Mouse (Mus musculus) limb, embryonic 14.5 days (tissue): ENCODE data around the gene Gna15. TPM values are rescaled to one million over a fixed set of nuclear protein-coding genes. Genes with fewer than 3 reads are reported as not detected.

Source experiments
- ATAC-seq: fragments of 200-750 bp; cut with Nextera tagmentation; 2 replicates; pipeline ENCODE4 v1.8.0; 2017; ENCODE audit warnings: low read depth, moderate number of reproducible peaks, moderate TSS enrichment; ENCODE audit not compliant: low FRiP score
- DNase-seq: peaks from one replicate; pipeline ENCODE4 v3.0.0-alpha.2; 2015; ENCODE audit warnings: low spot score
- H3K27ac ChIP-seq: fragments of 300-500 bp; sonication (generic); replicated peaks from 2 replicates; pipeline ENCODE4 v1.5.1; 2014; ENCODE audit warnings: low read depth, mild to moderate bottlenecking, low read length, moderate library complexity, mixed read lengths
- H3K27me3 ChIP-seq: fragments of 300-500 bp; sonication (generic); 2 replicates; pipeline ENCODE4 v1.6.1; 2014; ENCODE audit warnings: low read length, mixed read lengths; ENCODE audit not compliant: control insufficient read depth, insufficient read depth
- H3K36me3 ChIP-seq: fragments of 300-500 bp; sonication (generic); 2 replicates; pipeline ENCODE4 v1.6.1; 2014; ENCODE audit warnings: mild to moderate bottlenecking, low read length, moderate library complexity, mixed read lengths; ENCODE audit not compliant: control insufficient read depth, insufficient read depth
- H3K4me1 ChIP-seq: fragments of 300-500 bp; sonication (generic); 2 replicates; pipeline ENCODE4 v1.6.1; 2014; ENCODE audit warnings: antibody characterized with exemption, low read length, mixed read lengths; ENCODE audit not compliant: control insufficient read depth, insufficient read depth
- H3K4me2 ChIP-seq: fragments of 300-500 bp; sonication (generic); replicated peaks from 2 replicates; pipeline ENCODE4 v1.6.1; 2014; ENCODE audit warnings: low read depth, mild to moderate bottlenecking, low read length, moderate library complexity; ENCODE audit not compliant: severe bottlenecking
- H3K4me3 ChIP-seq: fragments of 300-500 bp; sonication (generic); replicated peaks from 2 replicates; pipeline ENCODE4 v1.5.1; 2014; ENCODE audit warnings: low read length
- H3K9ac ChIP-seq: fragments of 300-500 bp; sonication (generic); 2 replicates; pipeline ENCODE4 v1.6.1; 2014; ENCODE audit warnings: mild to moderate bottlenecking, low read depth, low read length, moderate library complexity; ENCODE audit not compliant: severe bottlenecking
- H3K9me3 ChIP-seq: fragments of 300-500 bp; sonication (generic); 2 replicates; pipeline ENCODE4 v1.6.1; 2016; ENCODE audit warnings: low read length; ENCODE audit not compliant: control insufficient read depth
- POLR2A ChIP-seq: fragments of 200-500 bp; IDR thresholded peaks from 2 replicates; pipeline ENCODE4 v1.8.0; 2012; ENCODE audit warnings: inconsistent platforms, mild to moderate bottlenecking, moderate library complexity, borderline replicate concordance; ENCODE audit not compliant: insufficient read depth, insufficient read length; ENCODE audit errors: extremely low read depth
- WGBS: fragments of 180-500 bp; shearing (Covaris S2); extraction: QIAGEN DNeasy Blood & Tissue Kit; methylation state at CpG from one replicate; pipeline ENCODE4 v1.1.7; 2014; 5-methylcytosine and 5-hydroxymethylcytosine counted together
- polyA plus RNA-seq, 2 experiments: library from polyadenylated mRNA; depleted of rRNA in 1 of 2; stranded (reverse) in 1 of 2; unstranded in 1 of 2; fragments of >200 nt; fragmentation: Nextera tagmentation in 1 of 2; extraction: Ambion mirVana in 1 of 2; gene quantifications; 2 replicates each; pipeline versions ENCODE4 v1.2.1 to v1.2.3; 2012 to 2014

The Gna15 gene
- polyA plus RNA-seq, 2 experiments: 3.4 to 3.8 TPM

DNA sequence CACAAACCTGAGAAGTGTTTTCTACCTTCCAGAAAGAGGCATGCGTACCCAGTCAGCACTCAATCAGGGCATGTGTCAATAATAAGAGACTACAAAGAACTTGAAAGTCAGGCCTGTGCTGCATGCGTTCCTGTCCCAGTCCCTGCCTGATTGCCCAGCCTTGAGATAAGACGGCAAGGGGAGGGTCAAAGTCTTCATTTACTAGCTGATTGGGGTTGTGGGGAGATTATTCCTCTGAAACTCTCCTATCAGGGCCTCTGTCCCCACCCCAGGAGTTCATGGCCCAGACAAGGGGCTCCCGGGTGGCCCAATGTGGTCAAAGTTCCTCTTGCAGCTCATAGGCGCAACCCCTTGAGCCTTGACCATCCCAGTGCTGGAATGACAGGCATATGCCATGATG lies 22.3 kb upstream of the Gna15 start:
- WGBS: 81% methylated on average over 5 of the region's 5 CpGs
- no peak overlapping the region for H3K4me2 ChIP-seq
- H3K9ac ChIP-seq: no peak overlapping the region

DNA sequence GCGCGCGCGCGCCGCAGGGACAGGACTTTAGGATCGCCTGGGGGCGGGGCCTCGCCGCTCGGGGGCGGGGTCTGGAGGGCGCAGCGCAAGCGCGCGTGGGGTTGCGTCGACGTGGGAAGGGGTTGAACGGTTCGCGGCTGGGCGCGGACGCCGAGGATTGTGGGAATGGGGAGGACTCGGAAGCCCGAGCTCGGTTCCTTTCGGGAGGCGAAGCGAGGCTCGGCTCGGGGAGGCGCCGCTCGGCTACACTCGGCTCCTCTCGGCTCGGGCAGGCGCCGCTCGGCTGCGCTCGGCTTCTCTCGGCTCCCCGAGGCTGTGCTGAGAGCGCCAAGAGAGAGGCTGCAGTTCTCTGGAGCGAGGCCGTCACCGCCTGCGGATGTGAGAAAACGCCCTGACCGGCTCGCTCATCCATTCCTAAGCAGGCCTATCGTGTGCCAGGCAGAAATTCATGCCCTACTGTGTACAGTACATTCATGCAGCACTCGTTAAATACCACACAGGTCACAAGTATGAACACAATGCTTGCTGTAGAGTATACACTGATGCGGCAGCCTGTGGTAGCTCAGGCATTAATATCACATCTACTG lies 21.2 kb upstream of the Gna15 start, which contains the start of gene Gna11:
TSS of gene Gna11 (minus strand) at position 30 of the 587 bp plus-strand sequence.
- Histone ChIP-seq H3K4me1 (peaks cover 17% of the 10 kb centered on the region), H3K4me2 (peak within 1 kb of the TSS; percentile 94), H3K9me3 (no peaks in the 10 kb centered on the region), H3K27ac (peak within 1 kb of the TSS; percentile 76), H3K9ac (peak within 1 kb of the TSS; percentile 90), H3K36me3 (0 out of 2 replicates have a peak, but pooled peaks cover 2% of the 10 kb centered on the region), H3K27me3 (no peaks in the 10 kb centered on the region), H3K4me3 (peak within 1 kb of the TSS; percentile 93)
- WGBS: 2% methylated on average over 47 of the region's 59 CpGs
- ATAC-seq (peak; percentile 97), DNase-seq (peak; percentile 98)
- TF ChIP-seq POLR2A: 0 out of 2 replicates have a peak, but pooled peaks have one; percentile 30

More for the DNA sequence above, 22.3 kb upstream of the Gna15 start:
- no peaks in the 10 kb centered on the region for H3K27me3 ChIP-seq
- no peak for TF ChIP-seq POLR2A
- H3K27ac ChIP-seq: no peak overlapping the region
- peaks cover 19% of the 10 kb centered on the region for H3K4me1 ChIP-seq
- no peak overlapping the region for H3K4me3 ChIP-seq
- DNase-seq (no peak), ATAC-seq (no peak)
- H3K9me3 ChIP-seq: no peaks in the 10 kb centered on the region
- H3K36me3 ChIP-seq: no peaks in the 10 kb centered on the region

DNA sequence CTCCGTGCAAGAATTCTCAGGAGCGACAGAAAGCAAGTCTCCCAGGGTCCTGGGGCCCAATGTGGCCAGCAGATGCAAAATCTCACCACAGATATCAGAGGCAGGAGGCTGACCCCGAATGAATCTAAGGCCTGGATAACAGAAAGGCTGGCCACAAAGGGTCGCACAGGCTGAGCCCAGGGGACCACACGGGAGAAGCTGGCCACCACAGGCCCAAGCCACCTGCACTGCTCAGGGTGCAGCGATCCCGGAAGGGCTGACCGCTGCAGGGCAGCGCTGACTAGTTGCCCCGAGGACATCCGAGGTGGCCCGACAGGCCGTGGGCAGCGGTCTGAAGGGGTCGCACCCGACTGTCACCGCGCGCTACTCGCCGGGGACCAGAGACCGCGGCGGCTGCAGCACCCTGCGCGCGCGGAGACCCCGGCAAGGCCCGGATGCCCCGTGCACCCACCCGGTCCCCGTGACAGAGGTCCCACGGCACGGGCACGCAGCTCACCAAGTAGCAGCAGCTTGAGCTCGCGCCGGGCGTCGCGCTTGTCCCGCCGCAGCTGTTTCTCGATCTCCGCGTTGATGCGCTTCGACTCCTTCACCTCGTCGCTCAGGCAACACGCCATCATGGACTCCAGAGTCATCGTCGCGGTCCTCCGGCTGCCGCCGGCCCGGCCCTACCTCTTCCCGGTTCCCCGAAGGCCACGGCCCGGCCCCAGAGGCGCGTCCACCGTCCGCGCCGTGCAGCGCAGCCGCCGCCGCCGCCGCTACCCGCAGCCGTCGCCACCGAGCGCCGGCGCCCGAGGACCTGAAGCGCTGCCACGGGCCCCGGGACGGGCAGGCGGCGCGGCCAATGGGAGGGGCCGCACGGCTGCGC lies 20.5 kb upstream of the Gna15 start:
- Histone ChIP-seq H3K27me3 (no peaks in the 10 kb centered on the region), H3K9me3 (no peaks in the 10 kb centered on the region), H3K4me3 (peak overlapping the region; percentile 93), H3K4me1 (peaks cover 17% of the 10 kb centered on the region), H3K27ac (peak overlapping the region; percentile 76), H3K36me3 (peaks cover 9% of the 10 kb centered on the region; the same call in 1 of the 2 replicates), H3K4me2 (peak overlapping the region; percentile 94), H3K9ac (peak overlapping the region; percentile 90)
- DNase-seq (no peak), ATAC-seq (peak; percentile 24)
- 0% methylated on average over 54 of the region's 93 CpGs for WGBS
- 0 out of 2 replicates have a peak, but pooled peaks have one; percentile 66 for TF ChIP-seq POLR2A

DNA sequence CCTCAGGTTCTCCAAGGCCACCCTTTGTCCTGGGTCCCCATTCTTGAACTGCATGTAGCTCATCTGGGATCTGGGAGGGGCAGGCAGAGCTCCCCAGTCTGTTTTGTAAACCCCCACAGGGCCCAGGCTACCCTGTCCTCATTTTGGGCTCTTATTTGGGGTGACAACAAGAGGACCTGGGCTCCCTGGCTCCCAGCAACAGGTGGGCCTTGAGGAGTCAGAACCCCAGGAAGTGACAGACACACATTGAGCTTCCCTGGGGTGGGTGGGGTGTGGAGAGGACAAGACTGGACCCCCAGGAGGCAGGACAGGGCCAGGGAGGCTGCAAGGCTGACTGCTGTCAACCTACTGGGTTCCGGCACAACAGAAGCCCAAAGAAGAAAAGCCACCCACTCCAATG lies 19.6 kb upstream of the Gna15 start:
- ATAC-seq (no peak), DNase-seq (no peak)
- TF ChIP-seq POLR2A: no peak
- H3K4me1 ChIP-seq: peaks cover 17% of the 10 kb centered on the region
- peak overlapping the region; percentile 94 for H3K4me2 ChIP-seq
- H3K27me3 ChIP-seq: no peaks in the 10 kb centered on the region
- peaks cover 13% of the 10 kb centered on the region; the same call in 1 of the 2 replicates for H3K36me3 ChIP-seq
- 71% methylated on average over 1 of the region's 1 CpGs for WGBS
- H3K9ac ChIP-seq: peak overlapping the region; percentile 90
- peak overlapping the region; percentile 93 for H3K4me3 ChIP-seq
- no peaks in the 10 kb centered on the region for H3K9me3 ChIP-seq
- no peak overlapping the region for H3K27ac ChIP-seq

DNA sequence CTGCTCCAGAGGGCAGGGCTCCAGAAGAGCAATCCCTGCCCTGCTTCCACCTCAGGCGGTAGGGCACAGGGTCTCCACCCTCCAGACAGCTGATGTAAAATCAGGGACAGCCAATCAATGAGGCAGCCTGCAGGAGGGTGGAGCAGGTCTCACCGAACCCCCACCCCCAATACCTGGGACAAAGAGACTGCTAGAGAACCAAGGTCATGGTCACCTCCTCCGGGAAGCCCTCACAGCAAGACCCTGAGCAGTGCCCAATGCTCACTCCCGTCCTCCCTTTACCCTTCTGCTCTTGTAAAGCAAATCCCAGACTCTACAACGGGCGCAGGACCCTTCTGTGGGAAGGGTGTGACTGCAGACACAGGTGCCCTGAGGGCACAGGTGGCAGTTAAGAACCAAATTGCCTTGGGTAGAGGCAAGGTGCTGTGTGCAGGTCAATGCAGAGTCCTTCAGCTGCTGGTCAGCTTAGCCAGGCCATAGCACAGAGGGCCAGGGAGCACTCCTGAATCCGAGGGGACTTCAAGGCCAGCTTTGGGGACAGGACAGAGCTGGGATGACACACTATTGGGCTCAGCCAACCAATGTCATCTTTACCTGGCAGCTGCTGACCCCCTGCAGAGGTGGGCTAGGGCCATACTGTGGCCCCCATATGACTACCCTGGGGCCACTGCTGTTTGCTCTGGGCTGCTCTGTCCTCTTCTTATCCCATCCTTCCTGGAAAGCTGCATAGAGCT lies 18.9 kb upstream of the Gna15 start:
- WGBS: 71% methylated on average over 7 of the region's 7 CpGs
- Histone ChIP-seq H3K27me3 (no peaks in the 10 kb centered on the region), H3K36me3 (peaks cover 13% of the 10 kb centered on the region; the same call in 1 of the 2 replicates), H3K9me3 (no peaks in the 10 kb centered on the region), H3K4me3 (peak overlapping the region; percentile 93; the same call in 1 of the 2 replicates), H3K9ac (peak overlapping the region; percentile 90), H3K27ac (no peak overlapping the region), H3K4me2 (peak overlapping the region; percentile 94), H3K4me1 (peaks cover 17% of the 10 kb centered on the region)
- ATAC-seq (no peak), DNase-seq (no peak)
- TF ChIP-seq POLR2A: no peak
